Mouse (Mus musculus): ENCODE results near the gene Olfr824.
"Not testable (repeated sequence)": the region's sequence is repeated elsewhere in the genome, so short reads cannot be mapped to it uniquely, and the experiment has no call there.

Olfr824 gene

DNA sequence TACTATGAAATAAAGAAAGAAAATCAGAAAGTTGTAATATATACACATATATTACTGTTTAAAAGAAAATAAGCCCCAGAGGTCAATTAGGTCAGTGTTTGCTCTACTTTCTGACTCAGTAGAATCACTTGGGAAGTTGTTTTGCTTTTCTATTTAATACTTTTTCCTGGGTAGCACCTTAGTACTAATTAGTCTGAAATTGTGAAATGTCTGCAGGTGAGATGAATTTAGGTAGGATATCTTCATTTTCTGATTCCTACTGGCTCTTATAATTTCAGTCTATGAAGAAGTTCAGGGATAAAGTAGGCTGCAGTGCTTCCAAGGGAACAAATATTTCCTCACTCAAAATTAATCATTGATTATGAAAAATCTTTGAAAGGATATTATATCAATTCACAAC, at the start of gene Olfr824:
Gene Olfr824 (minus strand): TSS at position 101 of the 400 bp plus-strand sequence.
- DNase-seq (ENCODE audit: low spot score in 2 of 2), result not testable (repeated sequence)

DNA sequence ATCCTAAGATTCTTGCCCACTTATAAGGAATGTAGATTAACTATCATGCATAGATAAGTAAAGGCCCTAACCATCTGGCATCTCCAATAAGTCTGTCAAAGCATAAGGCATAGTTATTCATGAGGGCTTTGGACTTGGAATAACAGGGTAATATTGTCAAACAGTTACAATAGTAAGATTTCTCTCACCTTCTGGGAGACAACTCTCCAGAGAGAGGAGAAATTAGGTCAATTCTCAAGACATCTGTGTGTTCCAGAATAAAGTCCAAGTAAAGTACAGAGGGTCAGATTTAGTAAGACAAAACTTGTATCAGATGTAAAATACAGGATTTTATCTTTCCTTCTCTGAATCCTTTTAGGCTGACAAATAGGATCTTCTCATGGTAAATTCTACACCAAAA, 36.9 kb upstream of the Olfr824 start, which contains the start of gene Olfr825:
Gene Olfr825 (minus strand): TSS at position 101 of the 400 bp plus-strand sequence.
- no peak for DNase-seq (ENCODE audit: low spot score in 2 of 2)

DNA sequence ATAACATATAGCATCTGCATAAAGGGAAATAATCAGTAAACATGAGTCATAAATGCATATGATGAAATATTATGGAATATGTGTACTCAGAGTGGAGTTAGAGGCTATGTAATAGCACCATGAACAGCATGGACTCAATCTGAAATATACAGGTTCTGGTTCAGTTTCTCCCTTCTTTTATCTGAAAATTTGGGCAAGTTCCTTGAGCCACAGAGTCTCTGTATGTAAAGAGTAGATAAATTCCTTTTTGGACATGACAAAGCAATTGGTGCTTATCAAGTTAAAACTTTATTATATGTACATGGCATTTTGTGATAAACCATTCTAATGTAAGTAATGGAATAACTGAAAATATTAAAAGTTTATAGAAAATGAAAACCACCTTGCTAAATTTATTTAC, 35.4 kb upstream of the Olfr824 start:
- no peak for DNase-seq (ENCODE audit: low spot score in 2 of 2)

DNA sequence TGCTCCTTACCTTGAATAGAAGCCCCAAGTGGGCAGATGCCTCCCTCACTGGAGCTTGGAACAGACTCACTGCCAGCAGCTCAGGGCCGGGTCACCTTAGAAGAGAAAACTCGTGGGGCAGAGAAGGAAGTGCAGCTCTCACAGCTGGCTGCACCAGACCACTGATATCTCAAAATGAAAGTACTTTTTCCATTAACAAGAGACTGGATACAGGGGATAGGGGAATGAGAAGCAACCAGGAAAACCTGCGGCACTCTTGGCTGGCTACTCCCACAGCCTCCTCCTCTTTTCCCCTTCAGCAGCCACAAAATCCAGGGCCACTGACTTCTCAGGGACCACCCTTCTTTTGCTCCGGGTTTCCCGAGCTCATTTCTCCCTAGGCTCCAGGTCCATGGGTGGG, 14.3 kb upstream of the Olfr824 start:
- DNase-seq (ENCODE audit: low spot score in 2 of 2), result no peak

DNA sequence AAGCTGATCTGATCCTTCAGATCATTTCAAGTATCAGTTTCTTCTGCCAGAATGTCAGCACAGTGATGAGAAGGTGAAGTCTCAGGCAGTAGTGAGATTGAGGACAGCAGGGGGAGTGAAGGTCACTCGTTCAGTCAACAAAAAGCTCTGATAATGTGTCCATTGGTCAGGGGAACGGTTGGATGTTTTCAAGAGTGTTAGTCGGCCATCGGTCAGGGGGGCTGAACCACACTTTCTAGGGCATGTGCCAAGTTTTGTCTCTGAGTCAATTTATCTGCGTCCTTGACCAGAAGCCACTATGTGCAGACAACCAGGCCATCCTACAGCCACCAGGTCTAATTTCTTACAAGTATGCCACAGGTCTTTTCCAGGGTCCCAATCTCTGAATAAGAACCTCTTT, 12.7 kb upstream of the Olfr824 start:
- DNase-seq (ENCODE audit: low spot score in 2 of 2), result not testable (repeated sequence)

DNA sequence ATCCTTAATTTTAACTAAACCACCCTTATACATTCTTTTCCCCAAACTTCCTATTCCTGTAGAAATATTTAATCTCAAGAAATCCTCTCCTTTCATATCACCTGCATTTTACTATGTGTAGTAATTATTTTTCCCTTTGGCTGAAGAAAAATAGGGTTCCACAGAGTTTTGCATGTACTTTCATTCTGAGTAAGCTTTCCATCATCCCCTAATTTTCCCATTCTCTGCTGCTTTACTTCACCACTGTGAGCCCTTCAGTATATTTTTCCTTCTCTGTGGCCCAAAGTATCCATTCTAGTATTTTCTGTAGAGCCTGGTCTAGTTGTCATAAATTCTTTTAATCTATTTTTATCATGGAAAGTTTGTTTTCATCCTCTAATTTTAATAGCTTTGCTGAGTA, 5.0 kb upstream of the Olfr824 start:
- no peak for DNase-seq (ENCODE audit: low spot score in 2 of 2)

DNA sequence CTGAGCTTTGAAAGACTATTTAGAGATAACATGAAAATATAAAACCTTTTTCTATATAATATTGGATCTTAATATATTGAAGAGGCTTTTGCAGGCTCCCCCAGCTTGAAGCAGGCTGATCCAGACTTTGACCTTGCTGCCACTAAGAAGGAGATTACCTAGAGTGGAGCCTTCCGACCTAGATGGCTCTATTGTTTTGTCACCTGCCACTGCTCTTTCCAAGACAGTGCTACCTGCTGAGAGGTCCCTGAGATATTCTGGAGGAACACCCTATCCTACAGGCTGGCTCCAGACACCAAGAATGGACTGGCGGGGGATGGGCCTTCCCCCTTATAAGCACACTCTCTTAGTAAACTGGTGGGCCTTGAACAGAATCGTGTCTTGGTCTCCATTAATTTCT, 13.8 kb downstream of the Olfr824 start:
- DNase-seq (ENCODE audit: low spot score in 2 of 2), result not testable (repeated sequence)

DNA sequence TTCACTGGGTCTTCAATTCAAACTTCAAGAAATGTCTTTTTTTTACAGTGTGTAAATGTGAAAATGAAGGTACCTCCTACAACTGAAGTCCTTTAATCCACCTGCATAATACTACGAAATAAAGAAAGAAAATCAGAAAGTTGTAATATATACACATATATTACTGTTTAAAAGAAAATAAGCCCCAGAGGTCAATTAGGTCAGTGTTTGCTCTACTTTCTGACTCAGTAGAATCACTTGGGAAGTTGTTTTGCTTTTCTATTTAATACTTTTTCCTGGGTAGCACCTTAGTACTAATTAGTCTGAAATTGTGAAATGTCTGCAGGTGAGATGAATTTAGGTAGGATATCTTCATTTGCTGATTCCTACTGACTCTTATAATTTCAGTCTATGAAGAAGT, 14.5 kb downstream of the Olfr824 start, which contains the start of gene Olfr823:
Gene Olfr823 (minus strand): TSS at position 101 of the 400 bp plus-strand sequence.
- DNase-seq (ENCODE audit: low spot score in 2 of 2), result not testable (repeated sequence)

DNA sequence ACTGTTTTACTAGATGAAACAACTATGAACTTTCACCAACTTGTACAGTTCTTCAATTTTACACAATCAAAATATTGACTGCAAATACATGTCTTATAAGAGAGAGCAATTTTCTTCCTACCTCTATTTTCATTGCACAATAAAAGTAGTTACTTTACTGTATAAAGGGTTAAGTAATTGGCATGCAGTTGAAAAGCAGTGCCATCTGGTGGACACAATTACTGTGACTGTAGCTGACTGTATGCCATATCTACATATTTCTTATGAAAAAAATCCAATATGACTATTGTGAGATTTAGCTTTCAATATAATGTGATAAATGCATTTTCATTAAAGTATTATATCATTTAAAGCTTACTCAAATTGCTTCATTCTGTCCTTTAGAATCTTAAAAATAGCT, 33.7 kb downstream of the Olfr824 start:
- no peak for DNase-seq (ENCODE audit: low spot score in 2 of 2)

DNA sequence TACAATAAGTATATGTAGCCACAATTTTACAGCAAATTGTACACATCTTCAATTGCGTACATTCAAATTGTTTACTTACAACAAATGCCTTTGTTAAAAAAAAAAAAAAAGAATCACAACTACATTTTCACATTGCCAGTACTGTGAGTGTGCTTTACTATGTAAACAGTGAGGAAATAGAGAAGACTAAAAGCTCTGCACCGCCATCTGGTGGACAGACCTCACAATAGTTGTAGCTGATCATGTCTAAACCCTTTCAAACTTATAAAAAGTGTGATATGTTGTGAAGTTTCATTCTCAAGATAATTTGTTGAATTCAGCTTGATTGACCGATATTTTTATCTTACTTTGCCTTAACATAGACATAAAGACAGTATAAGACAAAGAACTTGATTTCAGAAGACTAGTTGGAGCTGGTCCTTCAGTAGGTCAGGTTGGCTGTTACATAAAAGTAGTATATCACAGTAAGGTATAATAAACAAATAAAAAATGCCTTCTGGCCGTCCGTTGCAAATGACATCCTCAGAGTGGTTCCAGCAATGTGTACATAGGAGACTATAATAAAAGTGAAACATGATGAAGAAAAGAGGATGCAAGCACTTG, 36.9 kb downstream of the Olfr824 start:
- DNase-seq (ENCODE audit: low spot score in 2 of 2), result peak; percentile 76 to 82
